Mouse (Mus musculus) cerebellum, adult 2 months (tissue): ENCODE results near the gene Atl3. TPM values are rescaled to one million over a fixed set of nuclear protein-coding genes. Genes with fewer than 3 reads are reported as not detected.
A peak's percentile ranks its signal among the peaks of the same experiment; 100 is the strongest.

Experiments used
- DNase-seq, 2 experiments: peaks; one replicate each; pipeline ENCODE4 v3.0.0; 2021
- H3K27ac ChIP-seq: fragments of 200-500 bp; 2 replicates; pipeline ENCODE4 v1.5.1; 2012; ENCODE audit warnings: low read length, control low read depth, inconsistent platforms; ENCODE audit not compliant: insufficient read depth
- H3K27me3 ChIP-seq: fragments of 200-500 bp; 2 replicates; pipeline ENCODE4 v1.6.1; 2012; ENCODE audit warnings: inconsistent platforms, mild to moderate bottlenecking, low read length, moderate library complexity; ENCODE audit not compliant: control insufficient read depth, insufficient read depth
- H3K4me1 ChIP-seq: fragments of 200-500 bp; 2 replicates; pipeline ENCODE4 v1.6.1; 2011; ENCODE audit warnings: low read length; ENCODE audit not compliant: control insufficient read depth, insufficient read depth
- H3K4me3 ChIP-seq: fragments of 200-500 bp; replicated peaks from 2 replicates; pipeline ENCODE3; 2011; ENCODE audit warnings: mild to moderate bottlenecking, low read depth, low read length, control low read depth; ENCODE audit not compliant: insufficient read depth
- CTCF ChIP-seq: fragments of 200-500 bp; IDR thresholded peaks from 2 replicates; pipeline ENCODE4 v1.5.1; 2011; ENCODE audit warnings: low read depth, mild to moderate bottlenecking, control low read depth, low read length, moderate library complexity, borderline replicate concordance; ENCODE audit not compliant: insufficient read depth
- POLR2A ChIP-seq: fragments of 200-500 bp; IDR thresholded peaks from 2 replicates; pipeline ENCODE4 v1.6.1; 2011; ENCODE audit warnings: low read length, control low read depth, borderline replicate concordance; ENCODE audit not compliant: insufficient read depth
- WGBS: fragments of 180-500 bp; shearing (Covaris S2); methylation state at CpG from one replicate; pipeline ENCODE4 v1.1.7; 2018; 5-methylcytosine and 5-hydroxymethylcytosine counted together
- polyA plus RNA-seq: library from polyadenylated mRNA; depleted of rRNA; stranded (reverse); fragments of >200 nt; gene quantifications from 2 replicates; pipeline ENCODE4 v1.2.3, GENCODE M21; 2012

Atl3 gene
- polyA plus RNA-seq, 1 experiment, result 18.1 TPM

GRCm38 (mm10) chr19:7557328-7557822 lies 63.5 kb downstream of the Atl3 start, which contains the start of gene Pla2g16:
Pla2g16 (plus strand) TSS chr19:7557459.
- H3K27me3 ChIP-seq, result no peaks in the 10 kb centered on the region
- no peak within 1 kb of the TSS for H3K27ac ChIP-seq
- no peaks in the 10 kb centered on the region for H3K4me1 ChIP-seq
- no peak for TF ChIP-seq CTCF
- TF ChIP-seq POLR2A, result no peak
- H3K4me3 ChIP-seq, result peak within 1 kb of the TSS; percentile 24
- under 1% methylated on average over 27 of the region's 27 CpGs for WGBS
- DNase-seq, result peak; percentile 18 to 28

- 9% methylated on average over 4 of the region's 4 CpGs for WGBS
These were observed 64.0 kb downstream of the Atl3 start for GRCm38 (mm10) chr19:7557844-7558243.

DNA sequence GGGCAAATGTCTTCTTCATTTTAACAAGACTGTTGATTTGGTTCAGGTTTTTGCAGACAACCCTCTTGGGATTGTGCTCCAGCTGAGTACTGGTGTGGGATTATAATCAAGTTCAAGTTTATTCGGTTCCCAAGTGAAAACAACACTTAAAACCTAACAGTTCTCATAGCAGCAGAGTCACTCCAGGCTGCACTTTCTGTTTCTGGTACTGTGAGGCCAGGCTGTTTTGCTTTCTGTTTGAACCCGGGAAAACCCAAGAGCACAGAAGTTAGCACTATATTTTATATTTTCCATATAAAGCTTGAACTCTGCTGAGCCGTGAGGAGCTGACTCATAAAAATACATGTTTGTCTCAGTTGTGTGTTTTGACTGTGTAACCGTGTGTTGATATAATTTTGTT lies 64.8 kb downstream of the Atl3 start:
- H3K4me3 ChIP-seq, result no peak overlapping the region

More at GRCm38 (mm10) chr19:7557844-7558243, 64.0 kb downstream of the Atl3 start:
- no peak for TF ChIP-seq CTCF
- DNase-seq, result no peak
- Histone ChIP-seq H3K4me1 (no peaks in the 10 kb centered on the region), H3K4me3 (peak overlapping the region; percentile 24), H3K27ac (no peak overlapping the region), H3K27me3 (no peaks in the 10 kb centered on the region)

DNA sequence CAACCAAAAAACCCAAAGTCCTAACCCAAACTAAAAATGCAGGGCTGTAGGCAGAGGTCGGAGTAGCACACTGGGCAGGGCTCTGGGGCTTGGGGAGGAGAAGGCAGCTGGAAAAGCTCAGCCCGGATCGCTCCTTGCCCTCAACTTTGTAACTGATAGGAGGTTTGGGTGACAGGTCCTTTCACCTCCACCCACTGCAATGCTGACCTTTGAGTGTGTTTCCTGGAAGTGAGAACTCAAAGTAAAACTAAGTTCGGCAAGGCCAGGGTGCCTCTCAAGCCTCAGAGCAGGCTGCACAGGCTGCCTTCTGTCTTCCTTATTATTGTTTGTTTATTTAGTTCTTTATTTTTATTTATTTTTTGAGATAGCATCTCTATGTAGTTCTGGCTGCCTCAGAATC lies 66.1 kb downstream of the Atl3 start:
- TF ChIP-seq CTCF, result no peak
- TF ChIP-seq POLR2A, result no peak
- Histone ChIP-seq H3K4me3 (no peak overlapping the region), H3K27me3 (no peaks in the 10 kb centered on the region), H3K4me1 (no peaks in the 10 kb centered on the region), H3K27ac (no peak overlapping the region)
- 72% methylated on average over 4 of the region's 4 CpGs for WGBS
- no peak for DNase-seq

More for the DNA sequence above, 64.8 kb downstream of the Atl3 start:
- TF ChIP-seq CTCF, result no peak
- TF ChIP-seq POLR2A, result no peak
- no peaks in the 10 kb centered on the region for H3K4me1 ChIP-seq
- no peaks in the 10 kb centered on the region for H3K27me3 ChIP-seq
- no peak for DNase-seq
- WGBS, result 76% methylated on average over 4 of the region's 4 CpGs
- H3K27ac ChIP-seq, result no peak overlapping the region

GRCm38 (mm10) chr19:7561456-7561855 lies 67.6 kb downstream of the Atl3 start:
- Histone ChIP-seq H3K27ac (no peak overlapping the region), H3K4me3 (no peak overlapping the region), H3K4me1 (no peaks in the 10 kb centered on the region), H3K27me3 (no peaks in the 10 kb centered on the region)
- DNase-seq, result no peak
- WGBS, result 75% methylated on average over 3 of the region's 3 CpGs
- TF ChIP-seq POLR2A (no peak), CTCF (no peak)

GRCm38 (mm10) chr19:7562601-7563129 lies 68.8 kb downstream of the Atl3 start:
- 68% methylated on average over 10 of the region's 10 CpGs for WGBS
- Histone ChIP-seq H3K4me1 (no peaks in the 10 kb centered on the region), H3K27ac (no peak overlapping the region), H3K4me3 (no peak overlapping the region), H3K27me3 (no peaks in the 10 kb centered on the region)
- DNase-seq, result no peak
- TF ChIP-seq POLR2A (no peak), CTCF (no peak)

DNA sequence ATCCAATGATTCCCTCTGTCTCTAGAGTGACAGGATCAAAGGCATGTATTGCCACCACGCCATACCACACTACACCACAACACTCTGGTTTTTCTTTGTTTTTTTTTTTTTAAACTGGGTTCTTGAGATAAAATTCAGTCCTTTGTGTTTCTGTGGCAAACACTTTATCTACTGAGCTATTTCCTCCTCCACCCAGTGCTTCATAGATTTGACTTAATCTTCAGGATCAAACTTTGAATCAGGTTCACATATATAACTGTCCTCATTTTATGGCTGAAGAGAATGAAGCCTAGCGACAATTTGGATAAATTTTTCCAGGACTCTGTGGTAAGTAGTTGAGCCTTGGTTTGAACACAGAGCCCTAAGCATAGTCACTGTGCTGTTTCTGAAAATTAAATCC lies 69.8 kb downstream of the Atl3 start:
- no peaks in the 10 kb centered on the region for H3K4me1 ChIP-seq
- no peak overlapping the region for H3K27ac ChIP-seq
- TF ChIP-seq POLR2A (no peak), CTCF (no peak)
- no peak overlapping the region for H3K4me3 ChIP-seq
- H3K27me3 ChIP-seq, result no peaks in the 10 kb centered on the region
- DNase-seq, result no peak
- 90% methylated on average over 2 of the region's 2 CpGs for WGBS

GRCm38 (mm10) chr19:7564457-7564856 lies 70.6 kb downstream of the Atl3 start:
- Histone ChIP-seq H3K4me3 (no peak overlapping the region), H3K27ac (peak overlapping the region; percentile 30; the same call in 1 of the 2 replicates), H3K27me3 (no peaks in the 10 kb centered on the region), H3K4me1 (no peaks in the 10 kb centered on the region)
- no peak for TF ChIP-seq POLR2A
- no peak for TF ChIP-seq CTCF
- WGBS, result 90% methylated on average over 1 of the region's 1 CpGs
- DNase-seq, result no peak

DNA sequence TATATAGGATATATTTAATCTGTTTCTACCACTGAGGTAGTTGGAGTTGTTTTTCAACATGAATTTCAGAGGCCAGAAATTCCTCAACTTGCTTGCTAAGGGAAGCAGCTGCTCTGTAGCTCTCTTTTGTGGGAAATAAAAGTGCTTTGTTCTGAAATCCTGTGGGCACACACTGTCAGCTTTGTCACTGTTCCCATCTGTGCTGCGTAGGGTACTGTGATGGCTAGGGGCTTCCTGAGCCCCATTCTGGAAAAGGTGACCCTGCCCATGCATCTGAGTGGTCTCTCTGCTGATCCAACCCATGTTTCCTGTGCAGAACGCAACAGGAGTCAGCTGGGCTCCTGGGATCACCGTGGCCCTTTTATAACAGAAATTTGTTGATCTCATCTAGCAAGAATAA lies 73.0 kb downstream of the Atl3 start:
- WGBS, result 77% methylated on average over 3 of the region's 3 CpGs
- Histone ChIP-seq H3K4me1 (no peaks in the 10 kb centered on the region), H3K27ac (peak overlapping the region; percentile 53; the same call in 1 of the 2 replicates), H3K4me3 (no peak overlapping the region), H3K27me3 (no peaks in the 10 kb centered on the region)
- peak in 1 of 2 experiments; percentile 5 for DNase-seq
- TF ChIP-seq CTCF, result no peak
- no peak for TF ChIP-seq POLR2A
